Mouse (Mus musculus) kidney, postnatal 10 days (tissue): ENCODE results near the gene Trio.
"Not testable (repeated sequence)": the region's sequence is repeated elsewhere in the genome, so short reads cannot be mapped to it uniquely, and the experiment has no call there.

Experiments used
- DNase-seq: peaks from one replicate; pipeline ENCODE4 v3.0.0; 2021; ENCODE audit warnings: mixed read lengths

Trio gene

DNA sequence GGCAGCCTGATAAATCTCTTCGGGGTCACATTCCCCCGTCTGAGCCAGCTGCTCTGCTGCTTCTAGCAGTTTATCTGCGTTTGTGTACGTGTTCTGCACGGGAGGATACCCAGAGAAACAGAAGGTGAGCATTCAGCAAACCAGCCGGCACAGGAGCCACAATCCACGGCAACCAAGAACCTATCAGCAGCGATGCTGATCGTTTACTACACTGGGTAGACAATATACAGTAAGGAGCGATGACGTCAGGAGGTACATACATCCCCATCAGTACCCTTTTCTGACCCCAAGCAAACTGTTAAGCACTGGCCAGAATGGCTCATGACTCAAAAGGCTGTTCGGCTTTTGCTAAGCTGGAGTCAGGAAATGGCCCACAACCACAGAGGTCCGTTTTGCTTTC lies 154.4 kb downstream of the Trio start:
- DNase-seq, result no peak

DNA sequence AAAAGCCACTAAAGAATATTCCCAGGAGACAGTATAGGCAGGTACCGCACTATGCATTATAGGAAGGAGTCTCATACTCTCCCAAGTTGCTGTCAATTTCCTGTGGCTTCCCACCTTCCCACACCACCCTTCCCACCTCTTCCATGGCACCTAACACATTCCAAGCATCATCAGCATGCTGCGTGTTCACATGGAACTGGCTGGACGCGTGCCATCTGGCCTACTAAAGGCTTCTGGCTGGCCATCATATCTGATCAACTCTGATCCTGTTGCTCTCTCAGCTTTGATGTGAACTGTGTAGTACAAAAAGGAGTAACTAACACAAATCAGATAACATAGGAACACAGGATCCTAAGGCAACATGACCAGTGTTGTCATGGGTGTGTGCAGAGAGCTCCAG lies 156.6 kb downstream of the Trio start:
- no peak for DNase-seq

DNA sequence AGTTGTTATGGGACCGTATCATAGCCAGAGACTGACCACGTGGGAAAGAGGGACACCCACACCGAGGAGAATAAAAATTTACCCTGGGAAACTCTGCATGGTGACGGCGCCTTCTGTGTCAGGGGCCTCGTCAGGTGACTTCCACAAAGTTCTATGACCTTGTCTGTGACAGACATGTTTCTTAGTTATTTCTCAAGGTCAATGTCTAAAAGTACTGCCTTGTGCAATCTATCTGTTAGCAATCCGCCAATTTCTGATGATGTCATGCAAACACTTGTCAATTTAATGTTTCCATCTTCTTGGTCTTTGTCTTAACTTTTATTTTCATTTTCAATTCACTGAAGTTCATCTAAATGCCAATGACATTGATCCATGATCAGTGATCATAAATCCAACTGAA lies 157.8 kb downstream of the Trio start:
- no peak for DNase-seq

DNA sequence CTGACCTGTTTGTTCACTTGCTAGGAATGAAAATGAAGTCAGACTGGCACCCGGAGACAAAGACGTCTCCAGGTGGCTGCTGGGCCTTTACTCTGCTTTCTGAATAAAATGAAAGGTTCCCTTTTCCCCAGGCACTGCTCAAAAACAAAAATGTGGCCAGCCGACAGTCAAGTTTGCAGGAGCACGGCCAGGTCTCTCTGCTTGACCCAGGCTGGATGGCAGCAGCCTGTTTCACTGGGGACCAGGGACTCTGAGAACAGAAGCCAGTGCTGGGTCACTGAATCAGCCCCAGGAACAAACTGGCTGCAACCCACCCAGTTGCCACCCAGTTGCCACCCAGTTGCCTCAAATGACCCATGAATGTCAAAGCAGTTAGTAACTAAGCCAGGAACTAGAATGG lies 159.2 kb downstream of the Trio start:
- DNase-seq, result no peak

DNA sequence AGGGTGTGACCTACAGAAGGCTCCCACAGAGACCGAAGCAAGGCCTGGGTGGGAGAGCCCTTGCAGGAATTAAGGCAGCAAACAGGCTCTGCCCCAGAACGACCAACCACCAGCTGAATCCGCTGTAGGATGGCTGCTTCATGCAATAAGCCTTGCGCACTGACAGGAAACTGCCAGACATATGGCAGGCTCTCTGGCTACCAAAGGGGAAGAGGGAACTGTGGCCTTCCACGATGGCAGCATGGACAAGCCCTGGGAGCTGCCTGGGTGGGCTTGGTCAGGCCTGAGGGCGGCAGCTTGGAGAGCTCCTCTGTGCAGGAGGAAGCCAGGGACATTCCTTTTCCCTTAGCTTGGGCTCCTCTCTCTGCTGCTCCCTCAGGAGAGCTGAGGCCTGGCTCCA lies 159.6 kb downstream of the Trio start:
- DNase-seq, result no peak

DNA sequence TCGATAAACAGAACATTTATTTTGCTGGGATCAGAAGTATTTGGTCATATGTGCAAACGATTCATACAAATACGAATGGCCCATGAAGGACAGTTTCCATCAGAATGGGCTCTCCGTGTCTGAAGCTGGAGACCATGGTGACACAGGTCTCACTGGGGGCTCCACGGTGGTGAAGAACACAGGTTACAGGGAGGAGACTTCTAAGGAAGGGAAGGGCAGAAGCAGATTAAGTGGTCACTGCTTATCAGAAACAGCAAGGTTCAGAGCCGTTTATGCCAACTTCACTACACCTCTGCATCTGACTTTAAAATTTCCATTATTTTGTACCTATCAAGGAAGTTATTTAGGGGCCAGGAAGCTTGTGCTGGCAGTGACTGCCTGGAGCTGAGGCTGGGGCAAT lies 161.3 kb downstream of the Trio start:
- no peak for DNase-seq

DNA sequence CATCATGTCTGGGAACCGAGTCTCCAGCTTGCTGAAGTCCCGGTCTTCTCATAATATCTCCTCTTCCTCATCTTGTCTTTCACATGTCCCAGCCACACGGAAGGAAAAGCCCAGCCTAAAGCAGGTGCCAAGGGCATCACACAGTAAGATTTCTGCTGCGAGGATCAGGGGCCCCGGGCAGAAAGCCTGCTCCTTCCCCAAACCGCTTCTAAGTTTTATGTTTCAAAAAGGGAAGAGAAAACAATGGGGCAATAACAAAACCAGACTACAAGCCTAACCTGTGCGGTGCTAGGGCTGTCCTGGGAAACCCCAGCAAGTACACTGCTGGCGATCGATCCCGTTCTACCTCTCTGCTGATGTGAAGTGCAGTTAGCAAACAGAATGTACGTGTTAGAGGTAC lies 162.7 kb downstream of the Trio start:
- no peak for DNase-seq

DNA sequence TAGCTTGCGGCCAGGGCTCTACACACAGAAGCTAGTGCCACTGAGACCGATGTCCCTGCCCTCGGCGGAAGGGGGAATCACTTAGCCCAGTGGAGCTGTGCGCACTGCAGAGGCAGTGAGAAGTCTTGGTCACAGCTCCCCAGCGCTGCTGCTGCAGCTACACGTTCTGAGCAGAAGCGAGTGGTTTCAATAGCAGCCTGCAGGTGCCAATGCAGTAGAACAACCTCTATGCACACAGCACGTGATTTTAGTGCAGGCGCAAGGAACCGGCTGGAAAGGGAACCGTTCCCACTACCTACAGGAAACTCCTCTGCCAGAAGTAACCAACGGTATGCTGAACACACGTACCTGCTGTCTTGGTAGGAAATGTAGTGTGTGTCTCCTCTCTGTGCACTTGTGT lies 165.2 kb downstream of the Trio start:
- DNase-seq, result no peak

DNA sequence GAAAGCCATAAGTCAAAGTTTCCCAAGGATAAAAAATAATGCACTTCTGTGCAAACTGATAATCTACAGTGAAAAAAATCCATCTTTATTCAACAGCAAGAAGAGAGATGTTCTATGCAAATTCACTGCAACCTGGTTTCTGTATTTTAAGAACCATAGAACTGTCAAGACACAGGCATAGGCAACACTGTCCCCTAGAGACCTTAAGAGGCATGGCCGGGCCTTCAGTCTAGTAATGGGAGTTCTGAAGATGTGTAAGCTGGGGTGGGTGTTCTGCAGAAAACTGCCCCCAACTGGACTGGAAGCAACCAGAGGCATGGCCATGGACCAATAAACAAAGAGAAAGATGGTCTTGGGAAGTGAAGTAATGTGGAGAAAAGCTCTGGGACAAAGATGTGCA lies 166.1 kb downstream of the Trio start:
- peak; percentile 48 for DNase-seq

DNA sequence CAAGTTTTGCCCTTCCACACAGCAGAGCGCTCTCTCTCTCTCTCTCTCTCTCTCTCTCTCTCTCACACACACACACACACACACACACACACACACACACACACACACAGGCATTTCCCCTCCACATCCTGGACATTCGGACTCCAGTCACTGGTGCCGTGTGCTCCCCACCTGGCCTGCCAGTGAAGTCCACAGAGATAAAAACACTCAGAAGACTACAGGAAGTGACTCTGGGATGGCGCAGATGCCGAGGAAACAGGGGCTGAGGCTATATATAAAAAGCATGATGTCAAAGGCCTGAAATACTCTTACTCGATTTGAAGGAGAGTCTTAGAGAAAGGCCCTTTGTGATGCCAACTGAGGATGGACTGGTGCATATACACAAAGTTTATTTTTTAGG lies 166.5 kb downstream of the Trio start:
- peak; percentile 47 for DNase-seq

DNA sequence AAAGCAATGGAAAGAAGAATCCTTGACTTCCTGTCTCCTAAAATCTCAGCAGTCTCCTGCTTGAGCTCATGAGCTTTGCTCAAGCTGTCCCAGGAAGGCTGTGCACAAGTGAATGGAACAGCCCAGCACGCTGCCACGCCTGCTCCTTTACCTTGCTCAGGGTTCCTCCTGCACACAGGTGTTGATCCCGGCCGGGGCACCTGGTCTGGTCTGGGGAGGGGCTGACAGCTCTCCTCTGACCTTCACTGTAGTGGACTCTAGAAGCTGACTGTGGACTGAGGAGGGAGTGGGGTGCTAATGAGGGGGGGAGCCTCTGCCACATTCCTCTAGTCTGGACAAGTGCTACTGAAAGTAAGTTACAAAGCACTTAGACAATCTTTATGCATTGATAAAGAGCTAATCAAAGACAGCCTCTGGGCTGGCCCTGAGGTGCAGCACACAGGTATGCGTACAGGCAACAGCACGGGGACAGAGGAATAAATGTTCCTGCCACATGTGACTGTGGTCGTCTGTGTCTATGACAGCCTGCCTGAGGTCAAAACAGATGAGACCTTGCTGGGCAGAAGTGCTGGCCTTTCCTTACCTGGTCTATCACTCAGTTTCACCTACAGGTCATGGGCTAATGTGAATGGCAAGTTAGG lies 167.3 kb downstream of the Trio start:
- no peak for DNase-seq

DNA sequence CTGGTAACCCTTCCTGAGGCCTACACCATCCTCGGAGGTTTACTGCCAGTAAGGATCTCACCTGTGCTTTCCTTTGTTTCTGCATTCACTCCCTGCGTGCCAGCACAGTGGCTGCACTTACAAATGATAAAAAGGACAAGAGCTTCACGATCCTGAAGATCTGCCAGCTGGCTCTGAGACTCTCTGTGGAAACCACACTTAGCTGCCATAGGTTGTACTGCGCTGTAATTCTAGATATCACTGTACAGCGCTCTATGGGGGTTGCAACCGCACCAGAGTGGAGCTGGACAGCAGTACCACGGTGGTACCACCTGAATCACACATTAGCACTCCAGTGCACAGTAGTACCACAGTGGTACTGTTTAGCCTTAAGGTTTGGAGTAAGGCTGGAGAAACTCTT lies 168.4 kb downstream of the Trio start:
- DNase-seq, result no peak

DNA sequence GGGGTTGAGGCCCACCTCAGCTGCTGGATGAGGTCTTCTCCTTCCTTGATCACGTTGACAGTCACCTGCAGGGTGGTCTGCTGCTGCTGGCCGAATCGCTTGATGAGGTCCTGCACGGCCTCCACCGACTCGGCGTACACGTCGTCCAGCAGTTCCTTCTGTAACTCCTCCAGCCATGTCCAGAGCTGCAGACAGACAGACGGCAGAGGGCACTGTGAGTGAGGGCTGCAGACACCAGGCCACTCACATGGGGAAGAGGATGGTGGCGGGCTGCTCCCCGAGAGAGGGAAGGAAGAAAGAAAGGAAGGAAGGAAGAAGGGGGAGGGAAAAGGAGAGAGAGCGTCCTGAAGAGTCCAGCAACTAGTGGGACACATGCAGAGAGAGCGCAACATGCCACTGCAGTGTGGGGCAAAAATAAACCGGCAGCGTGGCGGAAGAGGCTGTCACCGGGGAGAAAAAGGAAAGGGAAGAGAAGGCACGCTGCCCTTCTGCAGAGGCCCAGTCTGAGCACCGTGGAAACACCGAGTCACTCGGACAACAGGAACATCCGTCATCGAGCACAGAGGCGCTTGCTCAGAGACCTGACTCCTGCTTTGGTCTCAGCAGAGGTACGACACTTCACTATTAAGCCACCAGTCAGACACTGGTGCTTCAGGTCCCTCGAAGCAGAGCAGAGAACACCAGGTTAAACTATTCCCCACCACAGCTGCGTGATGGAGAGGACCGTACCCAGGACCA lies 169.4 kb downstream of the Trio start:
- DNase-seq, result peak; percentile 47

DNA sequence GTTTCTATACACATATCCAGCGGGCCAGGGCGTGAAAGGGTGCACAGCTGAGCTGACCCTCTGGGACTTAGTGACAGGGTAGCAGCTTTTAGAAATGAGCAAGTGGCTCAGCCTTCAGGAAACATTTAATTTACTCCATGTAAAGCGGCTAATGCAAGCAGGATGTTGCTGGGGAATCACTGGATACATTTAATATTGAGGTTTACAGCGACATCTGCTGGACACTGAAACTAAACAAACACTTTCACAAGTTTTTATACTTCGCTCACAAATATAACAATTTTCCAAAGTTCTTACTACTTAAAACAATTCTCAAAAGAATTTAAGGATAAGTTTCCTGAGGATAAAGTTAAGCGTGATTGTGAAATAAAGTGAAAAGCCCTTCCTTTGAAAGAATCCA lies 174.3 kb downstream of the Trio start:
- DNase-seq, result no peak

DNA sequence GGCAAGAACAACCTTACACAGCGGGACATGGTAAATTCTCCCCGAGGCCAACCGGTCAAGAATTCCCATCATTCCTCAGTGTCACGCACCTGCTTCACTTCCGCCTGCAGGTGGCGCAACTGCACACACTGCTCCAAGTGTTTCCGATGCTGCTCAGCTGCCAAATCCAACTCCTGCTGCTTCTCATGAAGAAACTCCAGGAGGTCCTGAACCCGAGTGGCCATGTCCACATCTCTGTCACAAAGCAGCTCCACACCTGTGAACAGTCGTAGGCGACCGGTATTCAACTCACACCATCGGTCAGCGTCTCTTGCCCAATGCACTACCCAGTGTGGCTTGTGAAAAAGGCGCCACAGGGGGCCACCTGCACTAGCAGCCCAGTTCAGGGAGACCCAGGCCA lies 174.7 kb downstream of the Trio start:
- peak; percentile 62 for DNase-seq

DNA sequence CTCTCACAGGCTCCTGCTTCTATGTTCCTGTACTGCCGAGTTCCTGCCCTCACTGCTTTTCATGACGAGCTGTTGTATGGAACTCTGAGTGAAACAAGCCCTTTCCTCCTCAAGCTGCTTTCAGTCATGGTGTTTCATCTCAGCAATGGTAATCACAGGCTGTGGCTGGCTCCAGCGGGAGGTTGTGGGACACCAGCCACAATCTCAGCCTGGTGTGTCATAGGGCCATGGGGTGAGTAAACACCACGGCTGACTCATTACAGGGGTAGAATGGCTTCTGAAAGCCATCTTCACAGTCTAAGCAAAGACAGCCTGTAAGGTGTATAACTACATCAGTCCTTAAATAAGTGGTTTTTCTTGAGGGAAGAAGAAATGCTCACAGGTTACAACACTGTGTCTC lies 175.7 kb downstream of the Trio start:
- no peak for DNase-seq

DNA sequence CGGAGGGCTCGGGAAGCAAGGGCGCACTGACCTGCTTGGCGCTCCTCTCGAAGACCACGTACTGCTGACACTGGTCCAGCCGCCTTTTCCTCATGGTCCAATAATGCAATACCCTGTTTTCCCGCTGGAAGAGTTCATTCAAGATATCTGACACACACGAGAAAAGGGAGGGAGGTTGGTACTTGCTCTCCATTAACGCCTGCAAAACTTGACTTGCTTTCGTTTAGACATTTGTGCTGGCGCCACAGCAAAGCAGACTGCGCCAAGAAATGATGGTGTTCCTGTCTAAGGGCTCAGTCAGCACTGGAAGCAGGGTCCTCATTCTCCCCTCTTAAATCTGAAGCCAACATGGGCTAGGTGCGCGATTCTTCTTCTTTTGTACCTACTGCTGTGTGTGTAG lies 184.0 kb downstream of the Trio start:
- no peak for DNase-seq

DNA sequence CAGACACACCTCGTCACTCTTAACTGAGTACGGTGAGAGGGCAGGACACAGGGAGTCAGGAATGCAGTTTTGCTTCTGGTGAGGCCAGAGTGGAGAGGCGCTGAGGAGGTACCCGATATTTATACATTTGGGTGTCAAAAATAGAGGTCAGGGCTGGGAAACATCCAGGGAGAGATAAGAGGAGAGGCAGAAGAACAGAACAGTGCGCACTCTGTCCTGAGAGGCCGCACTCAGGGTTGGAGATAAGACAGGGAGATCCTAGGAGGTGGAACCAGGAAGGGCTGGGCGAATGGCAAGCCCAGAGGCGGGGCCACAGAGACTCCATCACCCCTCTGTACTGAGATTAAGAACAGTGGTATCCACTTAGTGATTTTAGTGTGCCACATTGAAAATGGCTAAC lies 185.1 kb downstream of the Trio start:
- no peak for DNase-seq

DNA sequence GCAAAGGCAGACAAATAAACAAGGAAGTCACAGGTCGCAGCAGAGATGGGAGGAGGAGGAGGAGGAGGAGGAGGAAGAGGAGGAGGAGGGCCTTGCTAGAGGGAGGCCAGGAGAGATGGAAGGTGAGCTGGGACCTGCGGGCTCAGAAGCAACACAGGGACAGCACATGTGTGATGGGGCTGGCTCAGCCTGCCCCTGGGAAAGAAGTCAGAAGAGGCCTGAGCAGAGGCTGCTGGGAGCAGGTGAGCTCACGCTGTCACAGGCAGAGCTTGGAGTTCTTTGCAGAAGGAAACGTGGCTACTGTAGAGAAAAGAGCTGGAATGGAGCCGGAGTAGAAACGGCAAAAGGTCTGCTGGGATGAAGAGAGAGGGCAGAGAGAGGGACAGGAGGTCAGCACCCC lies 185.5 kb downstream of the Trio start:
- no peak for DNase-seq

DNA sequence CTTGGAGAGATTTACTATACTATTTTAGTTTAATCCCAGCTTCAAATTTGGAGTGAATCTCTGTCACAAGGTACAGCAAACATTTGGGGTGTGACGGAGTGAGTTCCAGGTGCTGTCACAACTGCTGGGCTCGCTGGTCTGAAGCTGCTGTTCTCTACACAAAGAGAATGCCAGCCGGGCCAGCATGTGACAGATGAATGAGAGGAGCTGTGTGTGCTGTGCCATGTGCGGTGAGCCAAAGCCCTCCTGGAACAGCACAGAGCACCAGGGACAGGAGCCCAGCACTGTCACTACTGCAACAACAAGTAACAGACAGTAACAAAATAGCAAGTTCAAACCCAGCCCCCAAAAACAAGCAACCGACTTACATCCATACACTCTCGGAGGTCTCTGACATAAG lies 194.0 kb downstream of the Trio start:
- no peak for DNase-seq

DNA sequence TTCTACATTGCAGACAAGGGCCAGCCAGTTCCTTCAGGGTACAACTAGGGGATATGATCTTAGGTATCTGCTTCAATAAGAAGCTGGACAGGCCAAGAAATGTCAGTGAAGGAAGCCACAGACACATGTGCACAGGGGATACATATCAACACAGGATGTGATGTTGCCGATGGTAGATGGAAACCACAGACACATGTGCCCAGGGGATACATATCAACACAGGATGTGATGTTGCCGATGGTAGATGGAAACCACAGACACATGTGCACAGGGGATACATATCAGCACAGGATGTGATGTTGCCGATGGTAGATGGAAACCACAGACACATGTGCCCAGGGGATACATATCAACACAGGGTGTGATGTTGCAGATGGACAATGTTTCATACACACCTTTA lies 197.8 kb downstream of the Trio start:
- DNase-seq, result not testable (repeated sequence)

DNA sequence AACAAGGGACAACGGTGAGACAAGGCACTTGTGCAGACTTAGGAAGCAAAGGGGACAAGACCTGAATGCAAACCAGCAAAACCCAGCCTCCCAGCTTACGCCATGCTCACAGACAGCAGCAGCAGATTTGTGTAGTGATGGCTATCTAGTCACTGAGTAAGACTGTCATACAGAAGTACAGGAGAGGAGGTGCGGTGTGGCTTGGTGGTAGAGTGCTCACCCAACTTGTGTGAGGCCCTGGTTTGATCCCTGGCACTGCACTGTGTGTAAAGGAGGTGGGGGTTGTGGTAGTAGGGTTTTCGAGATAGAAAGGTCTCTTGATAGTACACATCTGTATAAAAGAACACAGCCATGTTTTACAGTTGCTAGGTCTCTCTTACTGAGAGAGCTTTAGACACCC lies 198.8 kb downstream of the Trio start:
- no peak for DNase-seq

DNA sequence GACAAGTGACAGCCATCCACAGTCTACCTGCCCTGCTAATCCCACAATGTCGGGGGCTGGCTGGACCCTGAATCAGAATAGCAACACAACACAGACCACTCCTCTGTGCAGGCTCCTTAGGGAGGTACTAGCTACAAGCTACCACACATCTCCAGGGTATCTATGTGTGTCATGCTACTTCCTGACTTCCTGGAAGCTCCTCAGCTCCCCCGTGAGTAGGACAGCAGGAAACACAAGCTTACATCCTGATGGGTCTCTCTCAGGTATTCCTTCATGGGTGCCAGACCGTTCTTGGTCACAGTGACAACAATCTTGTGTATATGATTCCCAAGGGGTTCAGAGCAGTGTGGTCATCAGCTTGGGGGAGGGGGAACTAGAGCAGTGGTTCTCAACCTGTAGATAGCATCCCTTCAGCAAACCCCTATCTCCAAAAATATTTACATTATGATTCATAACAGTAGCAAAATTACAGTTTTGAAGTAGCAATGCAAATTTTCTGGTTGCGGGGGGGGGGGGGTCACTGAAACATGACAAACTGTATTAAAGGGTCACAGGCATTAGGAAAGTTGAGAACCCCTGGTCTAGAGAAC lies 199.5 kb downstream of the Trio start:
- no peak for DNase-seq

DNA sequence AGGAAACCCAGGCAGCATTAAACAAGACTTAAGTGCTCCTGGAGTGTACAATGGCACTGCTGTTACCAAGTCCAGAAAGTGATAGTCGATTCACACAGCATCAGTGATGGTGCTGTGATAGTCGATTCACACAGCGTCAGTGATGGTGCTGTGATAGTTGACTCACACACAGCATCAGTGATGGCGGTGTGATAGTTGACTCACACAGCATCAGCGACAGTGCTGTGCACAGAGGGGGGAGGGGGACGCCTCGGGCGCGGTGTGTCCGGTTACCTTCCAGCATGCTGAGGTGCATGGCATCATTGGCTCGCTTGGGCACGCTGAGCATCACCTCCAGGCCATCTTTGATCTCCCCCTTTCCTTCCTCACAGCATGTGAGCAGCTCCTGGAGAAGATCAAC lies 200.3 kb downstream of the Trio start:
- no peak for DNase-seq

DNA sequence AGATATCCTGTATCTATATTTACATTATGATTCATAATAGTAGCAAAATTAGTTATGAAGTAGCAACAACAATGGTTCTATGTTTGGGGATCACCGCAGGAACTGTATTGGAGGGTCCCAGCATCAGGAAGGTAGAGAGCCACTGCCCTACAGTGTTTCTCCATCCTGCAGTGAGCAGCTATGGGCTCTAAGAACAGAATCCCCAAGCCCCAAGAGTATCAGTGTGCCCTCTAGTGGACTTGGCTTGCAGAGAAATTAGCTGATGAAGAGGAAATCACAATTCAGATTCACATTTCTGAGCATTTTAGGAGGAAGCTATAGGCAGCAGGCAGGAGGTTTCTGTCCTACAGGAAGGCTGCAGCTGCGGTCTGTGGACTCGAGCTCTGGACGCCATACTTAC lies 202.1 kb downstream of the Trio start:
- DNase-seq, result peak; percentile 61
